Mouse (Mus musculus): ENCODE results near the gene Lrp11. TPM values are rescaled to one million over a fixed set of nuclear protein-coding genes. Genes with fewer than 3 reads are reported as not detected.
A peak's percentile ranks its signal among the peaks of the same experiment; 100 is the strongest.

The Lrp11 gene
- polyA plus RNA-seq, 1 experiment = 51.2 TPM

DNA sequence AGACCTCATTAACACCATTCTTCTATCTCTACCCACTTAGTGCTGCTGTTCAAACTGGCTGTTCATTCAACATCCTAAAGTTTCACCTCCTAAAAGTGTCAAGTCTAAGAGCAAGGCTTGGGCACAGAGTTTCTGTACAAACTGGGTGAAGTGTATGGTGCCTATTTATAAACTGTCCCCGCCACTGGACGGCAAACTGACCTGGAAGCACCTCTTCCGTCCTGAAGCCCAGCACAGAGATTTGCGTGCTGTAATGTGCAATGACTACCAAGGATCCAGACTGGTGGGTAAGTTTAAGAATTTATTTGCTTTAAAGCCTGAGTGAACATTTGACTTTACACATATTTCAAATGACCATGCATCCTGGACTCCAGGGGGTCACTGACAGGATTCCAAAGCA is 39.5 kb downstream of the Lrp11 start:
- no peak for DNase-seq (ENCODE audit: low read depth)
- TF ChIP-seq POLR2A (IDR thresholded peaks at IDR 0.05; ENCODE audit: borderline replicate concordance, extremely low read depth, insufficient read depth, insufficient read length, poor library complexity, severe bottlenecking) = no peak

DNA sequence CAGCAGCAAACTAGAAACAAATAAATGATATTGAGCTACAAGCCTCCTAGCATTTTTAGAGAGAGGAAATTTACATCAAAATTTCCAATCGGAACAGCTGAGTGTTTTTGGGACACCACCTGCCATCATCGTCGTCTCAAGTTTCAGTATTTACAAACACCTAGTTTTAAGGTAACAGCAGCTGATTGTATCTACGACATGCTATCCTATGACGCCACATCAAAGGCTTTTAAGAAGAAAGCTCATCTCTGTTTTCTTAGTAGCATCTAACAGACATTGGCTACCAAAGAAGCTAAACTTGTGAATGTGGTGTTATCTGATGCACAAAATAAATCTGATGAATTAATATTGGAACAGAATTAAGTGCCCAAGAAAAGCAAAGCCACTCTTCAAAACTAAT is 40.7 kb downstream of the Lrp11 start:
- no peak for DNase-seq (ENCODE audit: low read depth)
- TF ChIP-seq POLR2A (IDR thresholded peaks at IDR 0.05; ENCODE audit: borderline replicate concordance, extremely low read depth, insufficient read depth, insufficient read length, poor library complexity, severe bottlenecking) (no peak), CTCF (IDR thresholded peaks at IDR 0.05; ENCODE audit: borderline replicate concordance, extremely low read depth, insufficient read depth, insufficient read length) (no peak)

DNA sequence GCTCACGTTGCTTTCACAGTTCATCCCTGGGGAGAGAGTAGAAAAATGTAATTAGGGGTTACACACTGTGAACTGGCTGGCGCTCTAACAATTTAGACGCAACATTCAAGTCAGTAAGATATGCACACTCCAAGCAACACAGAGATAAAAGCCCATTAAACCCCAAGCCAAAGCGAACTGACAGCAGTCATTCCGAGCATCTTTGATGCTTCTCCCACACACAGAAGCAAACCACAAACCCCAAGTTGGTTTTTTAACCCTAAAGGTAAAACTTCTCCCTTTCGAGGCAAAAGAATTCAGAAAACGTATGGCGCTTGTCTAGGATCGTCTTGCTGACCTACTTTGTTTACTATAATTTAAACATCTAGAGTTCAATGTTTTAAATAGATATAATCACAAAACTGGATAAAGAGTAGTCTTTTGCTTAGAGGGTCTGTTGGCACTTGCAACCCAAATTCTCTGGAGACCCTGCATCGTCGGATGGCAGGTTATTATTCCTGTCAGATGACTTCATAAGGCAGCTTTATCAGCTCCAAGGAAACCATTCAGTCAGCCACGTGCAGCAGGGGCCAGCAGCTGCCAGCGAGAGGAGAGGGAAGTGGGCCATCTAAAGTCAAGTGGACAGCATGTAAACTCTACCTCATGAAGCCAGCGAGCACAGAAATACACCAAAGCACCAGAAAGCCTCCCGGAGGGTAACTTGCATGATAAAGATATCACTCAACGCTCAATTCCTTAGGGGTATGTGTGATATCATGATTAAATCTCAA is 41.5 kb downstream of the Lrp11 start:
- no peak for DNase-seq (ENCODE audit: low read depth)
- TF ChIP-seq CTCF (IDR thresholded peaks at IDR 0.05; ENCODE audit: borderline replicate concordance, extremely low read depth, insufficient read depth, insufficient read length) (no peak), POLR2A (IDR thresholded peaks at IDR 0.05; ENCODE audit: borderline replicate concordance, extremely low read depth, insufficient read depth, insufficient read length, poor library complexity, severe bottlenecking) (no peak)

DNA sequence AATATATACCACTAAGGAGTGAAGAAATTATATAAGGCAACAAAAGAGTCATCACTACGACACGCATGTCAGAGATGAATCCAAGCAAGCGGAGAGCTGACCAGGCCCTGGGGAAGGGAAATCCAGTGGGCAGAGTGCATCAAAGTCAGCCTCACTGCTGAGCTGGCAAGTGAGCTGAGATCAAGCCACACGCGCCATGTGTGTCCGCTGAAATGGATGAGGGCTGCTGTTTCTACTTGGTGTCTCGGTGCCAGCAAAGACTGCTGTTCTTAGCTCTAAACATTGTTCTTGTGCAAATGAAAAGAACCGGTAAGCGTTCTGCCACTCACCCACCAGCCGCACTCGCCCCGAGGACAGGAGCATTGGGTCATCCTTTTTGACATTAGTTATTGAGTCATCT is 50.8 kb downstream of the Lrp11 start:
- no peak for TF ChIP-seq POLR2A (IDR thresholded peaks at IDR 0.05; ENCODE audit: borderline replicate concordance, extremely low read depth, insufficient read depth, insufficient read length, poor library complexity, severe bottlenecking)
- no peak for DNase-seq (ENCODE audit: low read depth)

DNA sequence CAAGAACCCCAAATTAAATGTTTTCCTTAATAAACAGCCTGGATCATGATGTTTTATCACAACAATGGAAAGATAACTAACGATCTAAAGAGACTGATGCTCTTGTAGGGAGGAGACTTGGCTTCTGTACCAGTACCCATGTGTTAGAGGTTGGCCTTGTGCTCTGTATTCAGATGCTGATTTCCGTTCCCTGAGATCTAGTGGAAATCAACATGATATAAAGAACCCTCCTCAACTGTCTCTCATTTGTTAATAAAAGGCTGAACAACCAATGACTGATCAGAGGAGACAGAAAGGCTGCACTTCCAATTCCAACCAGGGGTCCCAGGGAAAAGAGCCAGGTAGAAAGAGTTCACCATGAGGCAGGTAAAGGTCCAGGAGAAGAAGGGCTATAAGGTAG is 56.3 kb downstream of the Lrp11 start:
- TF ChIP-seq POLR2A (IDR thresholded peaks at IDR 0.05; ENCODE audit: borderline replicate concordance, extremely low read depth, insufficient read depth, insufficient read length, poor library complexity, severe bottlenecking) (no peak), CTCF (IDR thresholded peaks at IDR 0.05; ENCODE audit: borderline replicate concordance, extremely low read depth, insufficient read depth, insufficient read length) (no peak)
- DNase-seq (ENCODE audit: low read depth) = no peak

DNA sequence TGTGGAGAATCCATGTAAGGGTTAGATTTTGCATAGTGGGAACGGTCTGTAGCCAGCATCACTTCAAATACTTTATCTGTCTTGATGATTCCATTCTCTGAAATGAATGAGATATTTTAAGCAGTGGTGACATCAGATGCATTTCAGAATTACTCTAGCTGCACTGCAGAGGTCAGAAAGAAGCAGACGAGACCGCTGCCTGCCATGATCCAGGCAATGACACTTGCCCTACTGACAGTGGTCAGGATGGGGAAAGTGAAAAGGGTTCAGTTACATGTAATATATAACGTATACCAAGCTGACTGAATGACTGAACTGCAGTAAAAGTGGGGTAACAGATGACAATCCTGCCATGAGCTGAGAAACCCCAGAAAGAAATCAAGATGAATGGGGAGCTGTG is 59.5 kb downstream of the Lrp11 start:
- TF ChIP-seq POLR2A (IDR thresholded peaks at IDR 0.05; ENCODE audit: borderline replicate concordance, extremely low read depth, insufficient read depth, insufficient read length, poor library complexity, severe bottlenecking) (no peak), CTCF (IDR thresholded peaks at IDR 0.05; ENCODE audit: borderline replicate concordance, extremely low read depth, insufficient read depth, insufficient read length) (no peak)
- no peak for DNase-seq (ENCODE audit: low read depth)

DNA sequence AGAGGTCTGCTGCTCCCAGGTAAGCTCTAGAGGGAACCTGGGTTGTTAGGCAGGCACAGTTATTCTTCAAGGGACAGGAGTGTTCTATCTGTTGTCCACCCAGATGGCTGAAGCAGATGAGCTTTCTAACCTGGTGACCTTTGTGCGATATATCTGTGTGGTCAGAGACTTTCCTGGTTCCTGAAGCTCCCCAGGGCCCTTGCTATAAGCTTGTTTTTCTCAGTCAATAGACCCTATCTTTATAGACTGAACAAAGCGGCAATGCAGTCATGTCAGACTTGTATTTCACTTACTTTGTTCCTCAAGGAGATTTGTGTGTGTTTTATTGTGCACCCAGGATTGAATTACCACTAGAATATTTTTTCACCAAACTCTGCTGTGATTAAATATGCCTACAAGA is 61.5 kb downstream of the Lrp11 start:
- DNase-seq (ENCODE audit: low read depth) = no peak
- TF ChIP-seq CTCF (IDR thresholded peaks at IDR 0.05; ENCODE audit: borderline replicate concordance, extremely low read depth, insufficient read depth, insufficient read length) (no peak), POLR2A (IDR thresholded peaks at IDR 0.05; ENCODE audit: borderline replicate concordance, extremely low read depth, insufficient read depth, insufficient read length, poor library complexity, severe bottlenecking) (no peak)

DNA sequence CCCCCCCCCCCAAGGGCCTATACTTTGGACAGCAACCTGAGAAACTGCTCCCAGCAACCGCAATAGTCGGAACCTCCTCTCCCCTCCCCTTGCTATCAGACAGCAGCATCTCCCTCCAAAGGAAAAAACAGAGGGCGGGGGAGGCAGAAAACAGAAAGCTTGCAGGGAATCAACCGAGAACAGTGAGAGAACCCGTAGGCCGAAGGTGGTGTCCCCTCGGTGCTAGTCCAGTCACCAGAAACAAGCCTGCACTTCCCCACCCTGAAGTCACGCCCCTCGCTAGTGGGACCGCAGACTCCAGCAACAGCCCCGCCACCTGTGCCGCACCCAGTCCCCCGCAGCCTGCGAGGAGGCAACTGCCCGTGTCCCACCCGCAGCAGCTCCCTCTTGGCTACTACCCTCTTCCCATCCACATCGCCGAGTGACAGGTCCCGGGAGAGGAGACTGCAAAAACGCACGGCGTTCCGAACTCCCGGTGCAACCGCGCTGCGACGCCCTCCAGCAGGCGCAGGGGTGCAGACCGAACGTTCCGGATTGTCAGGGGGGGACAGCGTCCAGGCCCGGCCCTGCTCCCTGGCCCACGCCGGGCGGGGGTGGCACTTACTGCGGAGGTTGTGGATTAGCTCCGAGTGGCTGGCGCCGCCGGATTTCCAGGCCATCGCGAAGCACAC is 73.0 kb downstream of the Lrp11 start:
- no peak for DNase-seq (ENCODE audit: low read depth)
- no peak for TF ChIP-seq CTCF (IDR thresholded peaks at IDR 0.05; ENCODE audit: borderline replicate concordance, extremely low read depth, insufficient read depth, insufficient read length)
- no peak for TF ChIP-seq POLR2A (IDR thresholded peaks at IDR 0.05; ENCODE audit: borderline replicate concordance, extremely low read depth, insufficient read depth, insufficient read length, poor library complexity, severe bottlenecking)

DNA sequence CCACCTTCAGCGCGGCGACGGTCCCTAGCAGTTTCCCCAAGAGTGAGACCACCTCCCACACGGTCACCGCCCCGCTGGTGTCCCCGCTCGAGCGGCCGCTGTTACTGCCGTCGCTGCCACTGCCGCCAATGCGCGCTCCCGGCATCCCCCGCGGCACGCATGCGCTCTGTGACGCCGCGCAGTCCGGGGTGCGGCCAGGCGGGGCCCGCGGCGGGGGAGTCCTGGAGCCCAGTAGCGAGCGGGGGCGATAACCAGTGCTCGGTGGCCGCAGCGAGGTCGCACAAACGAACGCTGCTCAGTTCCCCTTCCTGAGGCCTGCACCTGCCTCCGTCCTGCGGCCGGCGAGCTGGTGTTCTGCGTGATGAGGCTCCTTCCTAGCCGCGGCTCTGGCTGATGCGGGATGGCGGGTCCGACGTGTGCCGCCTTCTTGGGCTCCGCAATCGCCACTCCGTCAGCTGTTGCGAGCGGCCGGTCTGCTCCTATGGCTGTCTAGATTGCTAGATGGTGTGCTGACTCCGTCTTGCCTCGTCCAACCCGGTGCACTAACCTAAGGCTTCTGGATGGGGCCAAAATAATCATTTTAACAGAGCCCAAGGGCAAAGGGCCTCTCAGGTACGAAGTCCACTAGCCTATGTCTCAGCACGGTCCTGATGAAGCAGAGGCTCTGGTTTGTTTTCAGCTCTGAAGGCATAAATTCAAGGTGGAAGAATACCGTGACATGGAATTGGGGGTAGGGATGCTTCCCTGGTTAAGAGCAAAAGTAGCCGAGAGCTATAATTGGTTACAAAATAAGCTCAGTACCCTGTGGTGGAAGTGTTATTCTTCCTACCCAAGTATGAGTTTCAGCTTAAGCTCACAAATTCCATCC is 73.8 kb downstream of the Lrp11 start:
- DNase-seq (ENCODE audit: low read depth) = peak; percentile 96
- TF ChIP-seq POLR2A (IDR thresholded peaks at IDR 0.05; ENCODE audit: borderline replicate concordance, extremely low read depth, insufficient read depth, insufficient read length, poor library complexity, severe bottlenecking) (peak; percentile 98), CTCF (IDR thresholded peaks at IDR 0.05; ENCODE audit: borderline replicate concordance, extremely low read depth, insufficient read depth, insufficient read length) (no peak)

DNA sequence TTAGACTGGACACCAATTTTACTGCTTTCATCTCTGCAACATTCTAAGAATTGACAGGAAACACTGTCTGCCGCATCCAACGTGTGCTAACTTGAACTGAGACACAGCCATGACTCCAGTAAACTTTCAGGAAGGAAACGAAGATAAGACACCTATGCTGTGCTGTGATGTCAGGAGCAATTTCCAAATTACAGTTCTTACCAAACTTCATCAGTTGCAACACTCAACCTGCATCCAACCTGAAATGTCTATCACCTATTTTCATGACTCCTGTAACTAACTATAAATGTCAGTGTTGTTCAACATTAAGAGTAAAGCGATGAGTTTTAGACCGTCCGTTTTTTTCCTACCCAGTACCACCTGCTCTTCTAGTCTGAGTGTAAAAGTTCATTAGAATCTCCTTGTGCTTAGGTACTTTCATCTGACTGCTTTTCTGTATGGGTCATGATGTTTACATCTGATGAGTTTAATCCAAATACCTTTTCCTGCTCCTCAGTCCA is 74.5 kb downstream of the Lrp11 start:
- no peak for TF ChIP-seq CTCF (IDR thresholded peaks at IDR 0.05; ENCODE audit: borderline replicate concordance, extremely low read depth, insufficient read depth, insufficient read length)
- TF ChIP-seq POLR2A (IDR thresholded peaks at IDR 0.05; ENCODE audit: borderline replicate concordance, extremely low read depth, insufficient read depth, insufficient read length, poor library complexity, severe bottlenecking) = no peak

DNA sequence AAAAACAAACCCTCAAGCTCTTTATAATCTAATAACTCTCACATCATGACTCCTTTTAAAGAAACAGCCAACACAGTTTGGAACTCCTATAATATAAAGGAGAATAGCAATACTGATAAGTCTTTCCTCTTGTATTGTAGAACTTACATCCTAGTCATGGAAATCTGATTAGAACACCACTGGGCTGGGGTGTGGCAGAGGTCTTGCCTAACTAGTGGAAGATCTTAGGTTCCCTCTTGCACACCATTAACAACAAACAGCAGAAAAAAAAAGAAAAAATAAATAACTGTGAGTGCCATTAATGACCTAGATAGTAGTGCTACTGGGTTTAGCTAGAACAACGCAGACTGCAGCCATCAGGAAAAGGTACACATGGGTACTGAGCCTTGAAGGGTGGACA is 75.3 kb downstream of the Lrp11 start:
- TF ChIP-seq POLR2A (IDR thresholded peaks at IDR 0.05; ENCODE audit: borderline replicate concordance, extremely low read depth, insufficient read depth, insufficient read length, poor library complexity, severe bottlenecking) = no peak
- no peak for TF ChIP-seq CTCF (IDR thresholded peaks at IDR 0.05; ENCODE audit: borderline replicate concordance, extremely low read depth, insufficient read depth, insufficient read length)
- no peak for DNase-seq (ENCODE audit: low read depth)

More for the DNA sequence above, 74.5 kb downstream of the Lrp11 start:
- no peak for DNase-seq (ENCODE audit: low read depth)

Measured in brain, embryonic 14.5 days (tissue).